Mouse (Mus musculus): ENCODE data around the gene Elk4.

DNA sequence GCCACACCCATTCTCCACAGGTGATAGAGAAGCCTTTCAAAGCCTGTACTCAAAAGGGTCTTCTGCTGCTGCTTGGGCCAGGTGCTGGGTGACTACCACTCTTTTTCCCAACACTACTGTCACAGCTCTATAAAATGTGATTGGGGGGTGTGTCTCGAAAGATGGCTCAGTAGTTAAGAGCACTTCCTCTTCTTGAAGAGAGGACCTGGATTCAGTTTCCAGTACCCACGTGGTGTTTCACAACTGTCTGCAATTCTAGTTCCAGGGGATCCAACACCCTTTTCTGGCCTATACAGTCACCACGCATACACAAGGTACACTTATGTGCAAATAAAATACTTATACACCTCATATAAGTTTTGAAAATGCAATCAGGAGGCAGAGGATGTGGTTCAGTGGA lies 47.0 kb downstream of the Elk4 start:
- TF ChIP-seq CTCF (IDR thresholded peaks at IDR 0.05; ENCODE audit: low read depth) (no peak), EP300 (IDR thresholded peaks at IDR 0.05; ENCODE audit: low read depth) (no peak)
